Mouse (Mus musculus) liver, adult 2 months (tissue): ENCODE measurements around the gene Ehmt2.

ENCODE experiments used
- CTCF ChIP-seq: fragments of 200-500 bp; IDR thresholded peaks from 2 replicates; pipeline ENCODE4 v1.5.1; 2011; ENCODE audit warnings: low read depth, low read length, control low read depth
- POLR2A ChIP-seq: fragments of 200-500 bp; IDR thresholded peaks from 2 replicates; pipeline ENCODE4 v1.6.1; 2011; ENCODE audit warnings: low read length, control low read depth; ENCODE audit not compliant: insufficient read depth; ENCODE audit errors: extremely low read depth

DNA sequence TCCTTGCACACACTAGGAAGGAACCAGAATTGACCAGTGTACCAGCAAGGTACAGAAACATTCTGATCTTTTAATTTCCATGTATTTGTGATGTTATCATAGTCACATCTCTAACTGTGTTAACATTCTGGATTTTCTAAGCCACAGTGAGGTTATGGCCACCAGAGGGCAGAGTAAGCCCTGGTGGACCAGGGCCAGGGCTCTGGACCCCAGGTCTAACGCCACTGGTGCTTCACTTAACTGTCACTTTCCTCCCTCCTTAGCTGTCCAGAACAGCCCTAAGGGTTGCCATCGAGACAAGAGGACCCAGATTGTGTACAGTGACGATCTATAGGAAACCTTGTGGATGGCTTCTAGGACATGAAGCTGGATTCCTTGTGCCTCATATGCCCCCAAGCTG lies 42.4 kb upstream of the Ehmt2 start:
- TF ChIP-seq CTCF = peak; percentile 87
- TF ChIP-seq POLR2A = no peak
